Mouse (Mus musculus) heart, postnatal 0 days (tissue): ENCODE results near the gene Eme2.

Experiments
- CTCF ChIP-seq: IDR thresholded peaks from 2 replicates; pipeline ENCODE4 v1.5.1; 2016; ENCODE audit warnings: antibody characterized with exemption, control low read depth, low read depth
- EP300 ChIP-seq: IDR thresholded peaks from 2 replicates; pipeline ENCODE4 v1.6.1; 2016; ENCODE audit warnings: antibody characterized with exemption, low read depth

DNA sequence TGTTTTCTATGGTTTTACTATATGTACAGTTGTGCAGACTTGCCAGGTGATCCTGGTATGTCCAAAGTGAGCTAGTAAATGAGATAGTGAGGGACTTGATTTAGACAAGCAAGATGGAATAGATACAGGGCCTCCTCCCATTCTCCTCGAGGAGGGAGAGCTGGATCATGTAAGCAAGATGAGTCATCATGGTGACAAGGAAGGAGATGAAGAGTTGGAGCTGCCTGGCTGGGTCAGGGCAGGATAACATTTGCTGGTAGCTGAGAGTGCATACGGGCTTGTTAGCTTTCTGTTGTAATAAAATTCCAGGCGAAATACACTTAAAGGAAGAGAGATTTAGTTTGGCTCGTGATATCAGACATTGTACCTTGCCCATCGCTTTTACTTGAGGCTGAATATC, 54.5 kb downstream of the Eme2 start:
- TF ChIP-seq CTCF (no peak), EP300 (no peak)
